Mouse (Mus musculus): Measurements from ENCODE around the gene Cand2.
A peak's percentile ranks its signal among the peaks of the same experiment; 100 is the strongest.

Gene Cand2

DNA sequence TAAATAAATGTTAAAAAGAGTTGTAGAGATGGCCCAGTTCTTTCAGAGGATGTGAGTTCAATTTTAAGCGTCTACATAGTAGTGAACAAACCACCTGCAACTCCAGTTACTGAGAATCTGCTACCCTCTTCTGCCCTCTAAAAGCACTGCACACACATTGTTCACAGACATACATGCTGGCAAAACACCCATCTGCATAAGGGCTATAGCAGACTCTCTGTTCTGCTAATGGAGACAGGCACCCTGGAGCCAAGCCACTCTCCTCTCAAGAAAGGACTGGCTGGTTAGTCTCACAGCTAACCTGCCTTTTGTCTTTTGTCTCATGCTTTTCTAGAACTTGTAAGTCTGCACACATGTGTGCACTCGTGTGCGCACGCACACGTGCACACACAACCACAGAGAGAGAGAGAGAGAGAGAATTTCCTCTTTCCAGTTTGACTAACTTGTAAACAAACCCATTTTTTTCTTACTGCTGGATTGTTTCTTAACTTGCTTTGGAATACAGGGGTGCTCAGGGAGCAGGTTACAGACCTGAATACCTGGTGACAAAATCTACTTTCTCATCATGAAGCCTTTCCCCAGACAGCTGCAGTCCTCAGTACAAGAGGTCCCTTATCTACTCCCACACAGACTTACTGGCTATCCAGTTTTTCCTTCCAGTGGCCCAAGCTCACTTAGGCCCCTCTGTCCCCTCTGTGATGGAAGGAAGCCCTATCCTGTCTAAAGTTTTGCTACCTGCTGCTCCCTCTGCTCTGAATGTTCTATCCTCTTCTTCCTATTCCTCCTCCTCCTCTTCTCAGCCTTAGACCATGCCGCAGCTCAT lies 56.7 kb downstream of the Cand2 start:
- DNase-seq (ENCODE audit: low spot score), result no peak

DNA sequence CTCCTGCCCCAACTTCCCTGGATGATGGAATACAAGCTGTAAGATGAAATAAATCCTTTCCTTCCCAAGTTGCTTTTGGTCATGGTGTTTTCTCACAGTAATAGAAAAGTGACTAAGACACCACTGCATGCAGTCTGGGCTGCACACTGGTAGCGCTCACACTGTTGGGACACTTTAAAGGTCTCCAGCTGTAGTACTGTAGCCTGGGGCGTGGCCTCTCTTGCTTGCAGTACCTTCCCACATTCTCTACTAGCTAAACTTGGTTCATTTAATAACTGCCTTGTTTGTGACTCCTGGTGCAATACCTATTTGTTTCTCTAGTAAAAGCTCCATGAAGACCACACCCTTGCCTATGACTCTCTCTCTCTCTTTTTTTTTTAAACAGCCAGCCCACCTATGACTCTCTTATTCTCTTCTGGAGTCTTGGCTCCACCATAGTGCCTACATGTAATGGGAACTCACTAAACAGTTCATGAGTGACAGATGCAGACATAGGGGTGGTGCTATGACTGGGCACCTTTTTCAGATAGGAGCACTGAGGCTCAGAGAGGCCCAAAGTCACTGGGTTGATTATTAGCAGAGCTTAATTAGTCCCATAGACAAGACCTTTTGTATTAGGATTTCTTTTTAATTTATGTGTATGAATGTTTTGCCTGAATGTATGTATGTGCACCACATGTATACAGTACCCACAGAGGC lies 58.0 kb downstream of the Cand2 start:
- DNase-seq (ENCODE audit: low spot score), result no peak

DNA sequence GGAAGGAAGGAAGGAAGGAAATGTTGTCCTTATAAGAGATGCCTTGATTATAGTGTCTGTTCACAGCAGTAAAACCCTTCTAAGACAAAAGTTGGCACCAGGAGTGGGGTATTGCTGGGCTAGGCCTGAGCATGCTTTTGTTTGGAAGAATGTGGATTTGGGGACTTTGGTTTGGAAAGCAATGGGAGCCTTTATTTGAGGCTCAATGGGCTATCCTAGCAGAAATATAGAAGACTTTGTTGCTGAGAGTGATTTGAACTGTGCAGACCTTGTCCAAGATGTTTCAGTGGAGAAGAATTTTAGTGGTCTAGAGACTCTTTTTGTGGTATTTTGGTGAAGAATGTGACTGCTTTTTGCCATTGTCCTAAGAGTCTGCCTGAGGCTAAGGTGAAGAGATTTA lies 59.5 kb downstream of the Cand2 start:
- DNase-seq (ENCODE audit: low spot score), result no peak

DNA sequence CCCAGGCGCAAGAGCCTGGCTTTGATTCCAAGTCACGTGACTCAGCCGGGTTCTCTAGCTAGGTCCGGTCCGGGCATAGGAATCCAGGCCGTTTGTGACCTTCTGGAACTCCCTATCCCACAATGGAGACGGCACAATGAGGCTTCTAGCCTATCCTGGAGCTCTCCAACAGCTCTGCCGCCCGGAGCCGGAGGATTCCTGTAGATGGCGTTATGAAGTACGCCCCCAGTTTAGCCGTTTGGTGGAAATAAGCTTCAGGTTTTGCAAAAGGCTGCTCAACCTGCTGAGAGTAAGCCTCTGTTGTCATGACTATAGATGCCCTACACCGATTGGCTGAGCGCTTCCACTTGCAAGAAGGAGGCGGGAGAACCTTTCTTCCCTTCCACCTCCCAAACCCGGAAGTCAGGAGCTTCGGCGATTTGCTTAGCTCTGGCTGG lies 63.8 kb downstream of the Cand2 start, which contains the start of gene Efcab12:
Gene Efcab12, minus strand, starts transcription at position 252 of the 437 bp plus-strand sequence.
- no peak for DNase-seq (ENCODE audit: low spot score)

DNA sequence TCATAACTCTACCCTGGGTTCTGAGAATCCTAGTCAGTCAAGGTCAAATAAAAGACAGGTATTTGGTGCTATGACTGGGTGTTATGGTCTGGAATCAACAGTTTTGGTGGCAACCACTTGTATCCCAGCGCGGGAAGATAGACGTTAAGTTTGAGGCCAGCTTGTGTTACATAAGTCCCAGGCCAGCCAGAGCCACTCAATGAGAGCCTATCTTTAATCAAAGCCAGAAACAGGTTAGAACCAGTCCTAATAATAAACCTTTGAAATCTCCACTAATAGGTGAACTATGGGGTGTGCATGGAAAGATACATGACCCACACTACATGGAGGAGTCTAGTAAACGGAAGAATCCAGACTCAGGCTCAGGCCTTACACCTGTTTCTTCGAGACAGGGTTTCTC lies 64.4 kb downstream of the Cand2 start:
- DNase-seq (ENCODE audit: low spot score), result no peak

DNA sequence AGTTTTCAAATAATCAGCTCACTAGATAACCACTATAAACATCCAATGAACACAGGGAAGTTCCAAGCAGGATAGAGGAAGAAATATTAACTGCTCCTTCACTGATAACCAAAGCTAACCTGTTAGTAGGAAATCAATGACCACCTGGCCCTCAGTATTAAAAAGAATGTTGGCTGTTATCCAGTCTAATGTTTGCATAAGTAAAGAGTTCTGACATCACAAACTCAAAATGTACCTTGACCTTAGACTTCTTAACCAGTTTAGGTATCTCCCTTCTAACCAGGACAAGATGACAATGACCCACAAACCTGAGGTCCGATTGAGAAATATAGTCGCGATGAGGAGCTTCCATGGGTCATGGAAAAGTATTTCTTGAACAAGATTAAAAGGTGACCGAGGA lies 70.7 kb downstream of the Cand2 start:
- no peak for DNase-seq (ENCODE audit: low spot score)

DNA sequence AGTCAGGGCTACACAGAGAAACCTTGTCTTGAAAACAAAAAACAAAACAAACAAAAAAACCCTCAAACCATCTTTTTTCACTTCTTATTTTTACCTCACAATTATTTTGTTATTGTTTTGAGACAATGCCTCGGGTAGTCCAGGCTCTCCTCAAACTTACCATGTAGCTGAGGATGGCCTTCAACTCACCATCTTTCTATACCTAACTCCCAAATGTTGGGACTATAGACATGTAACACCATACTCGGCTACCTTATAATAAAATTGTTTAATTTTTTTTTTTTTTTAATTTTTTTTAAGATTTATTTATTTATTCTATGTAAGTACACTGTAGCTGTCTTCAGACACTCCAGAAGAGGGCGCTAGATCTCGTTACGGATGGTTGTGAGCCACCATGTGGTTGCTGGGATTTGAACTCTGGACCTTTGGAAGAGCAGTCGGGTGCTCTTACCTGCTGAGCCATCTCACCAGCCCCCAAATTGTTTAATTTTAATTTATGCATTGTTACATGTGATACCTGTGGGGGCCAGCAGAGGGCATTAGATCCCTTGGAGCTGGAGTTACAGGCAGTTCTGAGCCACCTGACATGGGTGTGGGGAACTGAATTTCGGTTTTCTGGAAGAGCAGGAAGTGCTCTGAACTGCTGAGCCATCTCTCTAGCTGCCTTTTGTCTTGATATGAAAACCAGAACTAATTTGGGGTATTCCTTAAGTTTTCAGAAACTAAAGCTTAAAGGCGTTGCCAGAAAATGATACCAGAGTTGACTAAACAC lies 72.5 kb downstream of the Cand2 start:
- no peak for DNase-seq (ENCODE audit: low spot score)

DNA sequence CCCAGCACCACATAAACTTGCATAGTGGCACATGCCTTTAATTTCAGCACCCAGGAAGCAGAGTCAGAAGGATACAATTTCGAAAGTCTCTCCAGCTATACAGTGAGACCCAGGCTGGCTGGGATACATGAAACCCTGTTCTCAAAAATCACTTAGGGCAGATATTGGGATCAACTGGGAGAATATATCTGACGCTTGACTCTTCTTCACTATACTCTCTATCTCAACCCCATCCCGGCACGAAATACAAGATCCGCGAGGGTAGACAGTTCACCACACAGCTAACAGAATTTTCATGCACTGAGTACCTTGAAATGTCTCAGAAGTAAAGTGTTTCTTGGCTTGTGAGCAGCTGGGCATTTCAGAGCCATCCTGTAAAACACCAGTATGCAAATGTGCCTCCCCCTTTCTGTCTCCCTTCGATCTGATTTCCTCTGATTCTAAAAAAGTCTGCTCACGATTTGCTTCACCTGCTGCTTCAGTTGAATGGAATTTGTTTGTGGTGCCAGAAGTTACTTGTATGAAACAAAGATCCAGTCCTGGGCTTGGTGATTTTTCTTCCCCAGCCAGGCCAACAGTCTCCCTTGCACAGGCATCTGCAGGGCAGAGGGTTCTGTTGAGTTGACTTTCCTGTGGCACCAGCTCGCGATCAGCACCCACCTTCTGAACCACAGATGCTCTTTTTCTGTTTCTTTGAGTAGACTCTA lies 74.4 kb downstream of the Cand2 start:
- DNase-seq (ENCODE audit: low spot score), result no peak

DNA sequence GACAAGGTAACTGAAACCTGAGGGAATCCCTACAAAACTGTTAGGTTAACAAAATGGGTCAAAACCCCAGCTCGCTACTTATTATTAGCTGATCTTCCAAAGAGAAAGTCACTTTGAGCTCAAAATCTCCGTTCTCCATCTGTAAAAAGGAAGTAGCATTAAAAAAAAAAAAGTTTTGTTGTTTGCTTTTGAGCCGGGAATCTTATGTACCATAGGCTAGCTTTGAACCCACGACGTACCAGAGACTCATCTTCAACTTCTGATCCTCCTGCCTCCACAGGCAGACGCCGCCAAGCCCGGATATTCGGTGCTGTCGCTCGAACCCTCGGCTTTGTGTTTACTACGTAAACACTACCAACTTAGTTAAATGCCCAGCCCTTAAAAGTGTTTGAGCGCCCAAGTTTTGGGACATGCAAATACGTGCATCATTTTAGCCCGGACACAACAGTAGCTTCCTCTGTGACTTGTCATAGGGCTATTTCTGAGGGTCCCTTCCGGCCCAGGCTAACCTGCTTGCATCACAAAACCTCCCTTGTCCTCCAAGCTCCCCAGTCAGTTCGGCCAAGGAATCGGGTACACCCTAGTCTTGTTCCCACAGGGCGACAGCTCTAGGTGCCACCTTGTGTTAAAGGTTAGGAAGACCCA lies 78.2 kb downstream of the Cand2 start:
- no peak for DNase-seq (ENCODE audit: low spot score)

DNA sequence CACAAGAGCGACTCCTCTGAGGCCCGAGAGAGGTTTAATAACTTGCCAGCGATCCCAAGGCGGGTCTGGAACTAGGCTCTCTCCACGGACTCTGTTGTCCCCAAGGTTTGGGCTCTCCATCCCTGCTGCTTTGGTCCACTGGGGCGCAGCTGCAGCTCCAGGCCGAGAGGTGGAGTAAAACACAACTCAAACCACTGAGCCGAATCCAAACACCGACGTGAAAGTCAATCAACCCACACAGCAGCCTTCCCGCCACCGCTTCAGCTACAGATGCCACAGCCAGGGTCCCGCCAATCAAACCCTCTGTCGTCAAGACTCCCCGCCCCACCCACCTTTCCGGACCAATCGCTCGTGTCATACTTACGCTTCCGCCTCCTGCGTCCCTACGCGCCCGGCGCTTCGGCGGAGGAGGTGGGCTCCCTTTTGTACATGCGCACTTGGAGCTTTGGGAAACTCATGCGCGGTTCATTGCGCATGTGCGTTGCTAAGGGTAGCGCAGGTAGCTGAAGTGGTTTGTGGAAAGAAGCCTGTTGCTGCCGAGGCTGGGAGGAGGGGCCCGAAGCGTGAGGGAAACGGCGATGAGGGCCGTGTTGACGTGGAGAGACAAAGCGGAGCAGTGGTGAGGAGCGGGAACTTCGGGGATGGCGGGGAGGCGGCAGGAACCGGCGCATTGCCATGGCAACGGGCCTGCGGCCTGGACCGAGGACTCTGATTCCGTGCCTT lies 78.9 kb downstream of the Cand2 start, which contains the start of the genes Mbd4 and Ift122:
Gene Mbd4, minus strand, starts transcription at position 281 of the 723 bp plus-strand sequence.
Gene Ift122, plus strand, starts transcription at position 380 of the 723 bp plus-strand sequence.
- peak; percentile 95 for DNase-seq (ENCODE audit: low spot score)

DNA sequence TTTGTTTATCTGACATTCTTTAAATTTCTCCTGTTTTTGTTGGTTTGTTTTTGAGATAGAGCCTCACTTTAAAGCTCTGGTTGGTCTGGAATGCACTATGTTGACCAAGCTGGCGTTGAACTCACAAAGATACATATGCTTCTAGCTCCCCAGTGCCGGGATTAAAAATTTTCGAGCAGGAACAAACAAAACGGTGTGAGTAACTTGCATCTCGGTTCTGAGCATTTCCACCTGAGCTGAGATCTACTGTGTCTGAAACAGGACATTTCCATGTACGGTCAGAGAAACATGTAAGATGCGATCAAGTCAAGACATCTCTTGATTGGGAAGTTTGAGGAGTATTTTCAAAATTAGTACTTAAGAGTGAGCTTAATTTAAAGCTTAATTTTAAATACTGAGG lies 79.6 kb downstream of the Cand2 start:
- DNase-seq (ENCODE audit: low spot score), result no peak

DNA sequence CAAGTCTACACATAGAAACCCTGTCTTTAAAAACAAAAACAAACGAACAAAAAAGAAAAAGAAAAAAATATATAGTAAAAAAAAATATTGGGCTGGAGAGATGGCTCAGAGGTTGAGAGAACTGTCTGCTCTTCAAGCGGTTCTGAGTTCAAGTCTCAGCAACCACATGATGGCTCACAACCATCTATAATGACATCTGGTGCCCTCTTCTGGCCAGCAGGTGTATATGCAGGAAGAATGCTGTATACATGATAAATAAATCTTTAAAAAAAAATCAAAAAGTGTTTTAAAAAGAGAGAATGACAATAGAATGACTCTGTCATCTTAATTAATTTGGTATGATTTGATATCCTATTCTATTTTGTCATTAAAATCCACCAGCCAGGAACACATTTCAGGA lies 80.1 kb downstream of the Cand2 start:
- no peak for DNase-seq (ENCODE audit: low spot score)

Measured in ovary, postnatal 10 days (tissue).